Mouse (Mus musculus) bone marrow macrophage, adult 2 months (primary cell): Measurements from ENCODE around the gene Smok2b.
"Not testable (repeated sequence)": the region's sequence is repeated elsewhere in the genome, so short reads cannot be mapped to it uniquely, and the experiment has no call there.

ENCODE experiments used
- CTCF ChIP-seq: IDR thresholded peaks from 2 replicates; pipeline ENCODE4 v1.5.1; 2012; ENCODE audit warnings: low read depth, mild to moderate bottlenecking, low read length, moderate library complexity
- POLR2A ChIP-seq: IDR thresholded peaks from 2 replicates; pipeline ENCODE4 v1.6.1; 2012; ENCODE audit warnings: mild to moderate bottlenecking, low read depth, low read length, borderline replicate concordance

GRCm38 (mm10) chr17:13186541-13186940, 43.5 kb upstream of the Smok2b start:
- not testable (repeated sequence) for TF ChIP-seq POLR2A, CTCF
